Mouse (Mus musculus) intestine, embryonic 15.5 days (tissue): ENCODE measurements around the gene Mios. TPM values are rescaled to one million over a fixed set of nuclear protein-coding genes. Genes with fewer than 3 reads are reported as not detected.

Experiments
- ATAC-seq: fragments of 200-750 bp; cut with Nextera tagmentation; 2 replicates; pipeline ENCODE4 v1.8.0; 2017; ENCODE audit warnings: moderate TSS enrichment, moderate library complexity
- H3K27ac ChIP-seq: fragments of 300-500 bp; sonication (generic); 2 replicates; pipeline ENCODE4 v1.5.1; 2015; ENCODE audit warnings: mild to moderate bottlenecking, inconsistent platforms
- H3K27me3 ChIP-seq: fragments of 300-500 bp; sonication (generic); replicated peaks from 2 replicates; pipeline ENCODE4 v1.6.1; 2015; ENCODE audit warnings: inconsistent platforms
- H3K36me3 ChIP-seq: fragments of 300-500 bp; sonication (generic); 2 replicates; pipeline ENCODE4 v1.6.1; 2015; ENCODE audit warnings: inconsistent platforms
- H3K4me1 ChIP-seq: fragments of 300-500 bp; sonication (generic); replicated peaks from 2 replicates; pipeline ENCODE4 v1.6.1; 2015; ENCODE audit warnings: inconsistent platforms
- H3K4me2 ChIP-seq: fragments of 300-500 bp; sonication (generic); replicated peaks from 2 replicates; pipeline ENCODE4 v1.6.1; 2015; ENCODE audit warnings: mild to moderate bottlenecking, inconsistent platforms
- H3K4me3 ChIP-seq: fragments of 300-500 bp; sonication (generic); replicated peaks from 2 replicates; pipeline ENCODE4 v1.5.1; 2015; ENCODE audit warnings: inconsistent platforms
- H3K9ac ChIP-seq: fragments of 300-500 bp; sonication (generic); 2 replicates; pipeline ENCODE4 v1.6.1; 2015; ENCODE audit warnings: inconsistent platforms
- H3K9me3 ChIP-seq: fragments of 300-500 bp; sonication (generic); 2 replicates; pipeline ENCODE4 v1.6.1; 2016; ENCODE audit warnings: inconsistent platforms
- WGBS: fragments of 180-500 bp; shearing (Covaris S2); methylation state at CpG from one replicate; pipeline ENCODE4 v1.1.7; 2015; 5-methylcytosine and 5-hydroxymethylcytosine counted together
- polyA plus RNA-seq: library from polyadenylated mRNA; unstranded; fragments of >200 nt; fragmentation: Nextera tagmentation; extraction: Ambion mirVana; gene quantifications from 2 replicates; pipeline ENCODE4 v1.2.1, GENCODE M21; 2015

Gene Mios
- 19.1 and 22.6 TPM in 2 replicates for polyA plus RNA-seq

DNA sequence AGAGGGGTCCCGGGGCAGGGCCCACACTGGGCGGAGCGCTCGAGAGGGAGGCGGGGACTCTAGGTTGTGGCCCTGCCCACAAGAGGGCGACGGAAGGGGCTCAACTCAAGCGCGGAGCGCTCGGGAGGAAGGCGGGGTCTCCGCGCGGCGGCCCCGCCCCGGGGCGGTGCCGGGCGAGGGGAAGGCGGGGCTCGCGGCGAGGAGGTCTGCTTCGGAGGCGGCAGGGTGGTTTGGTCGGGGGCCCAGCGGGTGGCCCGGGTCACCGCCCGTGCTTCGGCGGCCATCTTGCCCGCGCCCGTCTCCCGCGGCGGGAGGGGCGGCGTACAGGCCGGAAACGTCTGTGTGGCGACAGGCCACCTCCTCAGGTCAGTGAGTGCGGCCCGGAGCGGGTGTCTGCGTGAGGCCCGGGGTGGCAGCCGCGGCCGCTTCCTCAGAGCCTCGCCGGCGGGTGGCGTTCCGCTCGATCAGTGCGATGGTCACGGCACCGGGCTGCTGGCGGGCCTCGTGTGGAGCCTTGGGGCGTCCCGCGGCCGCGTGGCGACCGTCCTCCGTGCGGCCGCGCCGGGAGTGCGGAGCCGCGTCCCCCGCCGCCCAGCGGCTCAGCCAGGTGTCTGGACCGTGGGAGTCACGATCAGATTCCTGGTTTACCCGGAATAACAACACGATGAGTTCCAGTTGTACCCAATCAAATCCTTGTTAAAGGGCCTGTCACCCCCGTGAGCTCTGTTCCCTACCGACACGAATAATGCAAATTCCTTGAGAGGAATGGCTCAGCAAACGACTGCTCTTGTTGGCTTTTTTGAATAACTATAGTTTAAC lies at the start of gene Mios:
Gene Mios, plus strand, starts transcription at position 176 of the 819 bp plus-strand sequence.
- Histone ChIP-seq H3K4me3 (peak within 1 kb of the TSS; percentile 89), H3K4me2 (peak within 1 kb of the TSS; percentile 53), H3K9ac (peak within 1 kb of the TSS; percentile 90), H3K27ac (peak within 1 kb of the TSS; percentile 96), H3K27me3 (no peaks in the 10 kb centered on the region), H3K36me3 (no peaks in the 10 kb centered on the region), H3K9me3 (no peaks in the 10 kb centered on the region), H3K4me1 (no peaks in the 10 kb centered on the region)
- peak; percentile 98 for ATAC-seq
- under 1% methylated on average over 78 of the region's 90 CpGs for WGBS

DNA sequence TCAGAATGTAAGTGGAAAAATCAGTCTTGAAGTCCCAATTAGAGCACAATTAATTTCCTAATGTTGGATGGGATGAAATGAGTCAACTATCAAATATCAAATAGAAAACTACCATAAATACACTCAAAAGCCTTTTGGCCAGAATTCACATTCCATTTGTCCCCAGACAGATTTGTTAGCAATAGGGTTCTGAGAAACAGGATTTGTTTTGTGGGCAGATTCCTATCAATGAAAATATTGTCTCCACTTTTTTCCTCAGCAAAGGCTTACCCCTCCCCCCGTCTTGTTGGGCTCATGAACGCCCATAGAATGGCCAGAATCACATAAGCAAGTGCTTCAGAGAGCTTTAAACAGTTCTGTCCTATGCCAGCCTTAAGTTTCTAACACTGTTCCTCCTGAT lies 49.0 kb upstream of the Mios start:
- no peak overlapping the region for H3K9ac ChIP-seq
- H3K4me2 ChIP-seq: no peak overlapping the region
- no peaks in the 10 kb centered on the region for H3K27me3 ChIP-seq
- no peak for ATAC-seq
- no peak overlapping the region for H3K4me3 ChIP-seq
- H3K36me3 ChIP-seq: no peaks in the 10 kb centered on the region
- 49% methylated on average over 2 of the region's 2 CpGs for WGBS
- H3K9me3 ChIP-seq: no peaks in the 10 kb centered on the region
- no peaks in the 10 kb centered on the region for H3K4me1 ChIP-seq
- no peak overlapping the region for H3K27ac ChIP-seq

DNA sequence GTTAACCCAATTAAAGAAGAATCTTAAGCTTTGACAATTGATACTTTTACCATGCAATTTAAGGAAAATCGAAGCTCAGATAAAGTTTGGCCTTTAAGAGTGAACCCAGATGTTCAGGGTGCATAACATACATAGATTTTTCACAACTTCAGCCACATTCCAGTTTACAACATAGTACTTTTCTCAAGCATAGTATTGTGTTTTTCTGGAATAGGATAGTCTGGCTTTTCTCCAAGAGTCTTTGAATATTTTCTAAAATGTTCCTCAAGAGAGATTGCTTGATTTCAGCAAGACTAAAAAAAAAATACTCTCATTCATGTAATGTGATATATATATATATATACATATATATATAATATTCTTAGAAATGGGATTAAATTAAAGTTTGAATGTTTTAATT lies 44.3 kb upstream of the Mios start:
- no peak for ATAC-seq
- Histone ChIP-seq H3K9ac (no peak overlapping the region), H3K36me3 (no peaks in the 10 kb centered on the region), H3K27ac (no peak overlapping the region), H3K27me3 (no peaks in the 10 kb centered on the region), H3K9me3 (no peaks in the 10 kb centered on the region), H3K4me2 (no peak overlapping the region), H3K4me1 (no peaks in the 10 kb centered on the region), H3K4me3 (no peak overlapping the region)
- 67% methylated on average over 1 of the region's 1 CpGs for WGBS

DNA sequence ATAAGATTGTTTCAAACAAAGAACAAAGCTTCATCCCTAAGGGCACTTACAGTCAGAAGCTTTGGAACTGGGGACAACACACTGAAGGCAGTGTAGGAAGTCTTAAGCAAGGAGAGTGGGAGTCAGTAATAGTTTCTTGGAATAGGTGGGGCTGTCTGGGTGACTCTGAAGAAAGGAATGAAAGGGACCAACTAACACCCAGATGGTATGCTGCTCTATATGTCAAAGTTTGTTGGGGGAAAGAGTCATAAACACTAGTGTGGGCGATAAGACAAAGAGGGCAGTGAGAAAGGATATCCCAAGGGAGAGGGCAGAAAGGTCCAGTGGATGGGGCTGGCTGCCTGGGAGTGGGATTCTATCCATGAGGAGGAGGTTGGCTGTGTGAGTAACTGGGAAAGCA lies 36.9 kb upstream of the Mios start:
- no peak for ATAC-seq
- no peak overlapping the region for H3K4me3 ChIP-seq

GRCm38 (mm10) chr6:8174062-8174461 lies 35.0 kb upstream of the Mios start:
- H3K4me3 ChIP-seq: no peak overlapping the region
- no peak overlapping the region for H3K27ac ChIP-seq
- no peak overlapping the region for H3K9ac ChIP-seq
- H3K9me3 ChIP-seq: no peaks in the 10 kb centered on the region
- ATAC-seq: no peak
- H3K4me1 ChIP-seq: no peaks in the 10 kb centered on the region
- H3K4me2 ChIP-seq: no peak overlapping the region
- no peaks in the 10 kb centered on the region for H3K36me3 ChIP-seq
- no peaks in the 10 kb centered on the region for H3K27me3 ChIP-seq
- 20% methylated on average over 2 of the region's 2 CpGs for WGBS

More for the DNA sequence above, 36.9 kb upstream of the Mios start:
- Histone ChIP-seq H3K9ac (no peak overlapping the region), H3K4me1 (no peaks in the 10 kb centered on the region), H3K27me3 (no peaks in the 10 kb centered on the region), H3K27ac (no peak overlapping the region), H3K4me2 (no peak overlapping the region), H3K9me3 (no peaks in the 10 kb centered on the region), H3K36me3 (no peaks in the 10 kb centered on the region)
- WGBS: 63% methylated on average over 1 of the region's 1 CpGs

GRCm38 (mm10) chr6:8175346-8175745 lies 33.7 kb upstream of the Mios start:
- H3K9me3 ChIP-seq: no peaks in the 10 kb centered on the region

DNA sequence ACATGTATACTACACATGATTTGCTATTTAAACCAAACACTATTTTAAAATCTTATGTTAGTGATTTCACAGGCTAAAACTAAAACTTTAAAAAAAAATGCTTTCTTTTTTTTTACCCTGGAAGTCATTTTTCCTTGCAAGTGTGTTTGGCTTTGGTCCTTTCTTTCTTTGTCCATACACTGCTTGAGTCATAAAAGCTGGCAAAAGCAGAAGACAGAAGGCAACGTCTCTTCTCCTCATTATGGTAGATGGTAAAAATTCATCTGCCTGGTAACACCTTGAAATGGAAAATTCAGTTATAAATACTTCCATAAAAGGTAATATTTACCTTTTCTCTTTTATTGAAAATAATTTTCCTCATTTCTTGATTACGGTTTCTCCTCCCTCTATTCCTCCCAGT lies 32.9 kb upstream of the Mios start:
- Histone ChIP-seq H3K27ac (no peak overlapping the region), H3K36me3 (no peaks in the 10 kb centered on the region), H3K4me3 (no peak overlapping the region), H3K27me3 (no peaks in the 10 kb centered on the region), H3K9ac (no peak overlapping the region), H3K4me1 (no peaks in the 10 kb centered on the region), H3K4me2 (no peak overlapping the region), H3K9me3 (no peaks in the 10 kb centered on the region)
- WGBS: 67% methylated on average over 2 of the region's 2 CpGs
- ATAC-seq: no peak

More at GRCm38 (mm10) chr6:8175346-8175745, 33.7 kb upstream of the Mios start:
- ATAC-seq: no peak
- Histone ChIP-seq H3K27me3 (no peaks in the 10 kb centered on the region), H3K36me3 (no peaks in the 10 kb centered on the region), H3K4me1 (no peaks in the 10 kb centered on the region), H3K9ac (no peak overlapping the region), H3K27ac (no peak overlapping the region), H3K4me2 (no peak overlapping the region), H3K4me3 (no peak overlapping the region)
- 93% methylated on average over 7 of the region's 7 CpGs for WGBS

GRCm38 (mm10) chr6:8178397-8178941 lies 30.6 kb upstream of the Mios start:
- Histone ChIP-seq H3K27ac (no peak overlapping the region), H3K9ac (no peak overlapping the region), H3K4me2 (0 out of 2 replicates have a peak overlapping the region, but pooled peaks have one; percentile 9), H3K27me3 (no peaks in the 10 kb centered on the region), H3K4me1 (no peaks in the 10 kb centered on the region), H3K36me3 (no peaks in the 10 kb centered on the region), H3K9me3 (no peaks in the 10 kb centered on the region), H3K4me3 (no peak overlapping the region)
- ATAC-seq: no peak
- 31% methylated on average over 10 of the region's 10 CpGs for WGBS

DNA sequence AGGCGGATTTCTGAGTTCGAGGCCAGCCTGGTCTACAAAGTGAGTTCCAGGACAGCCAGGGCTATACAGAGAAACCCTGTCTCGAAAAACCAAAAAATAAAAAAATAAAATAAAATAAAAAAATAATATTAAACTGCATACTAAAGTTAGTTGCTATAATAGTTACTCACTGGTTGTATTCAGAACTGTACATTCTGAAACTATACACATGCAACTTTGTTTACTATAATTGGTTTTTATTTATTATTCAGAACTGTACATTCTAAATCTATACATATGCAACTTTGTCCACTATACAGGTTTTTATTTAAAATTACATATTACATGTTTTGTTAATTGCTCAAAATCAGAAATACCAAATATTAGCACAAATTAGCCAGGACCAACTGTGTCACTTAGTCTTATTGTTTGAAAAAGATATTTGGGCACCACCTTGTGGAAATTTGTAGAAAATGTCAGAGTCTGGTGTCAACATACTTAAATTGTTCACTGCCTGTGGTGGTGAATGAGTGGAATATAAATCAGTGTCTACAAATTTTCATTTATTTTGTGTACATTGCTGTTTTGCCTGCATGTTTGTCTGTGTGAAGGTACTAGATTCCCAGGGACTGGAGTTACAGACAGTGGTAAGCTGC lies 20.3 kb upstream of the Mios start:
- no peak overlapping the region for H3K4me2 ChIP-seq
- H3K9me3 ChIP-seq: no peaks in the 10 kb centered on the region
- no peak for ATAC-seq
- H3K4me1 ChIP-seq: no peaks in the 10 kb centered on the region
- H3K27me3 ChIP-seq: no peaks in the 10 kb centered on the region
- H3K9ac ChIP-seq: no peak overlapping the region
- WGBS: 94% methylated on average over 3 of the region's 3 CpGs
- H3K36me3 ChIP-seq: no peaks in the 10 kb centered on the region
- H3K4me3 ChIP-seq: no peak overlapping the region
- no peak overlapping the region for H3K27ac ChIP-seq

DNA sequence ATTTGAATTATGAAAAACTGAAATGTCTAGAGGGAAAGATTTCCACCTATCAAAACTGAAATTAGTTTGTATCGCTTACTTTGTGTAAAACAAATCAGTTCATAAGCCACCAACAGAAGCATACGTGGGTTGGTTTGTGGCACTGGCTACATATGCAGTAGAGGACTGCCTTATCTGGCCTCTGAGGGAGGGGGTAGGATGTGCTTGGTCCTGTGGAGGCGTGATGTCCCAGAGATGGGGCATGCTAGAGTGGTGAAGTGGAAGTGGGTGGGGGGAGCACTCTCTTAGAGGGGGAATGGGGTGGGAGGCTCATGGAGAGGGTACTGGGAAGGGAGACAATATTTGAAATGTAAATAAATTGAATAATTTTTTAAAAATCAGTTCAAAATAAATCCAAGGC lies 19.1 kb upstream of the Mios start:
- Histone ChIP-seq H3K36me3 (no peaks in the 10 kb centered on the region), H3K27me3 (no peaks in the 10 kb centered on the region), H3K4me1 (no peaks in the 10 kb centered on the region), H3K4me2 (no peak overlapping the region), H3K4me3 (no peak overlapping the region), H3K9ac (no peak overlapping the region), H3K27ac (no peak overlapping the region), H3K9me3 (no peaks in the 10 kb centered on the region)
- WGBS: 64% methylated on average over 3 of the region's 3 CpGs
- no peak for ATAC-seq

DNA sequence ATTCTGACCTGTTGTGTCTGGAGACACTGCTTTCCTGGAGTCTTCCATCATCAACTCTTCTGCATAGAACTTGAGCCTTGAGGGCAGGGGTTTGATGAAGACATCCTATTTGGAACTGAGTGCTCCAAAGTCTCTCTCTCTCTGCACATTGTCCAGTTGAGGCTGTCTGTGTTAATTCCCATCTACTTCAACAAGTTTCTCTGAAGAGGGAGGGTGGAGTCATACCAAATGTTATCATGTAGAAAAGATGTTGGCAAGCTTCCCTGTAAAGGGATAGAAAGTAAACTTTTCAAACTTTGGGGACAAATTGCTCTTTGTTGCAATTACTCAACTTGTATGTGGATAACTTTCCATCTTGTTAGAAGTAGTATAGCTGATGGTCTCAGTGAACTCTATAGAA lies 16.5 kb upstream of the Mios start, which contains the start of gene Col28a1:
Gene Col28a1, minus strand, starts transcription at position 101 of the 400 bp plus-strand sequence.
- Histone ChIP-seq H3K9me3 (no peaks in the 10 kb centered on the region), H3K4me3 (no peak within 1 kb of the TSS), H3K4me2 (no peak within 1 kb of the TSS), H3K27ac (no peak within 1 kb of the TSS), H3K36me3 (no peaks in the 10 kb centered on the region), H3K4me1 (no peaks in the 10 kb centered on the region), H3K9ac (no peak within 1 kb of the TSS), H3K27me3 (no peaks in the 10 kb centered on the region)
- no peak for ATAC-seq

DNA sequence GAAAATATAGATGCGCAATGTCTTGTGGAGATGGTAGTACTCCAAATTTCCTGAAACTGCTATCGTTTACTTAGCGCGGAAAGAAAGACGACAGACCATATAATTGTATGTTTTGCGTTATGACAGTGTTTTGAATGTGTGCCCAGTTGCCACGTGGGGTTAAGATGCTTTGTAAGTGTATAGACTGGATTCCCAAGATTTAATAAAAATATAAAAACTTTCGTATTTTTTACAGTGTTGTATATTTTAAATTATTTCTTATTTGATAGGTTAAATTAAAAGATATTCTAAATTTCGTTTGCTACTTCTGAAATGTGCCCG lies 804 bp downstream of the Mios start:
- H3K27ac ChIP-seq: peak overlapping the region; percentile 96
- H3K9ac ChIP-seq: peak overlapping the region; percentile 90
- no peaks in the 10 kb centered on the region for H3K9me3 ChIP-seq
- H3K4me3 ChIP-seq: peak overlapping the region; percentile 89
- no peaks in the 10 kb centered on the region for H3K27me3 ChIP-seq
- 0 out of 2 replicates have a peak, but pooled peaks have one; percentile 4 for ATAC-seq
- no peaks in the 10 kb centered on the region for H3K36me3 ChIP-seq
- WGBS: 12% methylated on average over 10 of the region's 10 CpGs
- no peaks in the 10 kb centered on the region for H3K4me1 ChIP-seq
- H3K4me2 ChIP-seq: peak overlapping the region; percentile 53
